Mouse (Mus musculus) heart, postnatal 0 days (tissue): ENCODE data around the gene Nrros. TPM values are rescaled to one million over a fixed set of nuclear protein-coding genes. Genes with fewer than 3 reads are reported as not detected.

ENCODE experiments used
- ATAC-seq: fragments of 200-750 bp; cut with Nextera tagmentation; 2 replicates; pipeline ENCODE4 v1.8.0; 2017; ENCODE audit warnings: low read depth, moderate number of reproducible peaks, moderate library complexity; ENCODE audit not compliant: insufficient read depth
- DNase-seq: peaks from one replicate; pipeline ENCODE4 v3.0.0-alpha.2; 2016; ENCODE audit warnings: low spot score
- H3K27ac ChIP-seq: fragments of 300-500 bp; sonication (generic); 2 replicates; pipeline ENCODE4 v1.5.1; 2014; ENCODE audit warnings: low read depth, mild to moderate bottlenecking
- H3K27me3 ChIP-seq: fragments of 300-500 bp; sonication (generic); 2 replicates; pipeline ENCODE4 v1.6.1; 2014; ENCODE audit warnings: low read length, mixed read lengths; ENCODE audit not compliant: control insufficient read depth, insufficient read depth
- H3K36me3 ChIP-seq: fragments of 300-500 bp; sonication (generic); replicated peaks from 2 replicates; pipeline ENCODE4 v1.6.1; 2014; ENCODE audit warnings: low read length, mixed read lengths; ENCODE audit not compliant: control insufficient read depth, insufficient read depth
- H3K4me1 ChIP-seq: fragments of 300-500 bp; sonication (generic); 2 replicates; pipeline ENCODE4 v1.6.1; 2014; ENCODE audit warnings: antibody characterized with exemption; ENCODE audit not compliant: control insufficient read depth, insufficient read depth
- H3K4me2 ChIP-seq: fragments of 300-500 bp; sonication (generic); 2 replicates; pipeline ENCODE4 v1.6.1; 2014; ENCODE audit warnings: low read depth, mild to moderate bottlenecking, low read length, moderate library complexity
- H3K4me3 ChIP-seq: fragments of 300-500 bp; sonication (generic); 2 replicates; pipeline ENCODE4 v1.5.1; 2014; ENCODE audit warnings: low read depth, low read length
- H3K9ac ChIP-seq: fragments of 300-500 bp; sonication (generic); replicated peaks from 2 replicates; pipeline ENCODE4 v1.6.1; 2014; ENCODE audit warnings: low read depth, low read length, mixed read lengths
- H3K9me3 ChIP-seq: fragments of 300-500 bp; sonication (generic); replicated peaks from 2 replicates; pipeline ENCODE4 v1.6.1; 2016; ENCODE audit warnings: low read length; ENCODE audit not compliant: control insufficient read depth
- CTCF ChIP-seq: IDR thresholded peaks from 2 replicates; pipeline ENCODE4 v1.5.1; 2016; ENCODE audit warnings: antibody characterized with exemption, control low read depth, low read depth
- EP300 ChIP-seq: IDR thresholded peaks from 2 replicates; pipeline ENCODE4 v1.6.1; 2016; ENCODE audit warnings: antibody characterized with exemption, low read depth
- WGBS: fragments of 180-500 bp; shearing (Covaris S2); extraction: QIAGEN DNeasy Blood & Tissue Kit; methylation state at CpG from one replicate; pipeline ENCODE4 v1.1.7; 2014; 5-methylcytosine and 5-hydroxymethylcytosine counted together
- polyA plus RNA-seq: library from polyadenylated mRNA; unstranded; fragments of >200 nt; fragmentation: Nextera tagmentation; extraction: Ambion mirVana; gene quantifications from 2 replicates; pipeline ENCODE4 v1.2.1, GENCODE M21; 2015
- total RNA-seq: library from RNA; depleted of rRNA; stranded (reverse); fragments of >200 nt; gene quantifications from 2 replicates; pipeline ENCODE4 v1.2.3, GENCODE M21; 2014; ENCODE audit warnings: low replicate concordance

Gene Nrros
- total and polyA plus RNA-seq, 2 experiments from 2014 or later, result 6.1 to 13.4 TPM

DNA sequence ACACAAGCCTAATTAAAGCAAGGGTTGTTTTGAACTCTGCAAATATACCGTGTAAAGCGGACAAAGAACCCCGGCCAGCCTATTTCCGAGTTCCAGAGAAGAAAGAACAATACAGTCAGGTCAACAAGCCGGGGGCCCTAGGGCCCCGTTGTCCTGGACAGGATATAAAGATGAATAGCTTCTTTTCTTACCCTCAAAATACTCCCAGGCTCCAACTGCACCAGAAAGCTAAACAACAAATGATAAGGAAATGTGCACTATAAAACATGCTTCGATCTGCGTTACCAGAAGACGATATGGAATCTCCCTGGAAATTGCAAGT is 35.6 kb upstream of the Nrros start:
- TF ChIP-seq EP300, result no peak
- no peak for TF ChIP-seq CTCF
- H3K27ac ChIP-seq, result peak overlapping the region; percentile 88
- no peaks in the 10 kb centered on the region for H3K36me3 ChIP-seq
- H3K27me3 ChIP-seq, result no peaks in the 10 kb centered on the region
- WGBS, result 67% methylated on average over 9 of the region's 9 CpGs
- H3K9ac ChIP-seq, result no peak overlapping the region
- ATAC-seq (no peak), DNase-seq (no peak)
- H3K4me2 ChIP-seq, result peak overlapping the region; percentile 39
- no peaks in the 10 kb centered on the region for H3K4me1 ChIP-seq
- H3K4me3 ChIP-seq, result peak overlapping the region; percentile 31; the same call in 1 of the 2 replicates
- no peaks in the 10 kb centered on the region for H3K9me3 ChIP-seq

DNA sequence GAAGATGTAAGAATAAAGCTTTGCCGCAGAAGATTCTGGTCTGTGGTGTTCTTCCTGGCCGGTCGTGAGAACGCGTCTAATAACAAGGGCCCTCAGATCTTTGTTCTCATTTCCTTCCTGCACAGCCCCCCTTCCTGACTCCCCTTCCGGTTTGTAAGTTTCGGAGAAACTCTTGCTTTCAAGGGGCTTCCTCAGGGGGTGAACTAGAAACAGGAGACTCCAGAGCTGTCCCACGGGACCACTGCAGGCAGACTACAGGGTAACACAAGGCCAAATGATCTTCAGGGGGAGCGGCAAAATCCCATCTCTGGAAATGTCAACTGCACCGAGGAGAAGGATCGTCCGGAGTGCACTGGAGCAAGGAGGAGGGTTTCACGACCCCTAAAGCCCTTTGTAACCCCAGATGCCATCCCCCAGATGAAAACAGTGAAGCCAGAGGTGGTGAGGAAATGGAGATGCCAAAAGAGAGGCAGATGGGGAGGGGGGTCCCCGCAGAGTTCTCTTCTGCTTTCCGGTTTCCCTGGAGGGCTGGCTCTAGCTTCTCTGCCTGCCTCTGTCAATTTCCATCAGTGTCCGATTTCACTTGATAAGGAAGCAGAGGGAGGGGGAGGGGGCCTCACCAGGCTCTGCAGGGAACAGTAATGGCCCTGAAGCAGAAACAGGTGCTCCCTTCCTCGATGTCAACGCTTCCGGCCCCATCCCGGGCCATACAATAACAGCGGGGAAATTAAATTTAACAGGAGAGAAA is 35.0 kb upstream of the Nrros start:
- peak overlapping the region; percentile 31 for H3K4me3 ChIP-seq
- 0 out of 2 replicates have a peak overlapping the region, but pooled peaks have one; percentile 15 for H3K9ac ChIP-seq
- no peaks in the 10 kb centered on the region for H3K4me1 ChIP-seq
- peak overlapping the region; percentile 88 for H3K27ac ChIP-seq
- 61% methylated on average over 21 of the region's 21 CpGs for WGBS
- H3K27me3 ChIP-seq, result no peaks in the 10 kb centered on the region
- TF ChIP-seq CTCF, result no peak
- no peak for TF ChIP-seq EP300
- H3K4me2 ChIP-seq, result peak overlapping the region; percentile 39
- H3K36me3 ChIP-seq, result no peaks in the 10 kb centered on the region
- DNase-seq (no peak), ATAC-seq (peak; percentile 68)
- no peaks in the 10 kb centered on the region for H3K9me3 ChIP-seq

DNA sequence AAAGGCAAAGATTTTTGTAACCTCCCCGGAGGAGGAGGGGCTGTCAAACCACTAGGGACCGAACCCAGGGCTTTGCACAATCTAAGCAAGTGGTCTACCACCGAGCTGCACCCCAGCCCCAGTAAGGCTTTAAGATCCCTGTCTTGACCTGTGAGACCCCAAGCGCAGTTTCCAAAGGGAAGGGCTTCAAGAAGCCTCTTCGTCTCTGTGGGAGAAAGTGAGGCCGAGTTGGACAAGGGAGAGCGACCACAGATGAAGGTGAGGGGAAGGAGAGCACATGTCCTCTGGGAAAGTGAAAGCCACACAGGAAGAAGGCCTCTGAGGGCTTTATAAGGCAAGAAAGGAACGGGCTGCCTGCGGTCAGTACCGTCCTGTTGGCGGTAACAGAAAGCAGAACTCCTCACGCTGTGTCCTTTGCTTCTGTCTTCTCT is 24.6 kb upstream of the Nrros start:
- no peak for DNase-seq
- peak overlapping the region; percentile 44; the same call in 1 of the 2 replicates for H3K4me2 ChIP-seq
- H3K27ac ChIP-seq, result no peak overlapping the region
- TF ChIP-seq EP300 (no peak), CTCF (no peak)
- H3K9me3 ChIP-seq, result no peaks in the 10 kb centered on the region
- no peak overlapping the region for H3K9ac ChIP-seq
- ATAC-seq, result 0 out of 2 replicates have a peak, but pooled peaks have one; percentile 6
- H3K4me1 ChIP-seq, result no peaks in the 10 kb centered on the region
- H3K36me3 ChIP-seq, result no peaks in the 10 kb centered on the region
- H3K27me3 ChIP-seq, result no peaks in the 10 kb centered on the region
- no peak overlapping the region for H3K4me3 ChIP-seq
- WGBS, result 43% methylated on average over 12 of the region's 12 CpGs

DNA sequence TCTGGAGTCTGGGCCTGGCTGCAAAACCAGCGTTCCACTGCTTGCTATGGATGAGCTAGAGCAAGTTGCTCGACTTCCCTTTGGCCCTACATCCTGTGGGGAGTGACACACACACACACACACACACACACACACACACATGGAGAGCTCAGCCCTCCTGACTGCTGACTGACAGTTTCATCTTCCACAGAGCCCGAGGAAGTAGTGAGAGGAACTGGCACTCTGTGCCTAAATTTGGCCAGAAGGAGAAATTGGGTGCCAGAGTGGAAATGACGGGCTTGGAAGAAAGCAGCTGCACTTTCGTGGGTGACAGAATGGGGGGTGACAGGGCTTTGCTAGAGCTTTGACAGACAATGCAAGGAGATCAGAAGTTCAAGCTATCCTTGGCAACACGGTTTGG is 23.7 kb upstream of the Nrros start:
- no peak for ATAC-seq
- no peak for TF ChIP-seq CTCF
- TF ChIP-seq EP300, result no peak
- Histone ChIP-seq H3K9me3 (no peaks in the 10 kb centered on the region), H3K4me2 (no peak overlapping the region), H3K27ac (no peak overlapping the region), H3K4me3 (no peak overlapping the region), H3K9ac (no peak overlapping the region), H3K4me1 (no peaks in the 10 kb centered on the region), H3K27me3 (no peaks in the 10 kb centered on the region), H3K36me3 (no peaks in the 10 kb centered on the region)
- no peak for DNase-seq
- WGBS, result 46% methylated on average over 6 of the region's 6 CpGs

DNA sequence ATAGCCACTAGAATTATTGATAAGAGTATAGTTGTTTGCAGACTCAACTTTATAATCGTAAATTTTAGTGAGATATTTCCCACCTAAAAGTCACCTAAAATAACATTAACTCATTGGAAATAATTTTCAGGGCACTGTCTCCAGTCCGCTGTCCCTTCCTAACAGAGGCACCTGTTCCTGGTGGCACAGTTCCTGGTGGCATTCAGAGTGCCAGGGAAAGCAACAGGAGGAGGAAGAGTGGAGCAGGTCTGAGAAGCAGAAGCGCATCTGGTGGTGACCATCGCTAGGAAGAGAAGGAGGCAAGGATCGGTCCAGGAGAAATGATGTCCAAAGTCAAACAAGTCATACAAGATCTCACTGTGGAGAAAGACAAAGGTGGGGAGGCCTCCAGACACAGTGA is 20.7 kb upstream of the Nrros start:
- Histone ChIP-seq H3K4me3 (no peak overlapping the region), H3K36me3 (no peaks in the 10 kb centered on the region), H3K27ac (no peak overlapping the region), H3K9ac (no peak overlapping the region), H3K27me3 (no peaks in the 10 kb centered on the region), H3K9me3 (no peaks in the 10 kb centered on the region), H3K4me1 (no peaks in the 10 kb centered on the region), H3K4me2 (no peak overlapping the region)
- DNase-seq, result no peak
- WGBS, result 92% methylated on average over 5 of the region's 5 CpGs
- no peak for ATAC-seq
- TF ChIP-seq CTCF, result no peak
- TF ChIP-seq EP300, result no peak
